ENCODE assay signal across 9 mouse cellular contexts in genomic region chr7:31172238-31172637, GRCm38 (mm10). TPM values are rescaled to one million over a fixed set of nuclear protein-coding genes. Genes with fewer than 3 reads are reported as not detected.
DNase-seq lines count a peak whose midpoint lies in the region; ATAC-seq and TF ChIP-seq lines count a peak whose summit lies in the region.
"Had no signal": no experiment of that assay in that cellular context is flagged by ENCODE, and none has a peak within 500 bp of the region (broad histone marks: within the 10 kb centered on the region; RNA-seq: fewer than 3 reads in every experiment).

No protein-coding gene starts in this region.

- WGBS in kidney, embryonic 15.5 days = 16% methylated on average over 2 of the region's 2 CpGs
- WGBS in bone marrow, adult 2 months = 10% methylated on average over 2 of the region's 2 CpGs
- 26% methylated on average over 2 of the region's 2 CpGs for WGBS in midbrain, embryonic 15.5 days

- 0 out of 2 replicates have a peak, but pooled peaks cover 4% of the 10 kb centered on the region for H3K4me1 ChIP-seq in kidney, embryonic 15.5 days
- peaks cover 3% of the 10 kb centered on the region; the same call in 1 of the 2 replicates for H3K4me1 ChIP-seq in bone marrow, adult 2 months (ENCODE audit: control insufficient read depth, insufficient read depth, low read length)
- no peaks in the 10 kb centered on the region for H3K4me1 ChIP-seq in midbrain, embryonic 15.5 days
- H3K4me1 ChIP-seq: stomach, embryonic 15.5 days had no signal

- H3K27me3 ChIP-seq in kidney, embryonic 15.5 days = peaks cover under 1% of the 10 kb centered on the region; the same call in 1 of the 2 replicates
- no peaks in the 10 kb centered on the region for H3K27me3 ChIP-seq in midbrain, embryonic 15.5 days (replicated peaks)
- H3K27me3 ChIP-seq: stomach, embryonic 15.5 days had no signal

- no peak overlapping the region for H3K4me3 ChIP-seq in kidney, embryonic 15.5 days (replicated peaks)
- no peak overlapping the region for H3K4me3 ChIP-seq in bone marrow, adult 2 months (replicated peaks; ENCODE audit: control insufficient read depth, low read depth, low read length)
- no peak overlapping the region for H3K4me3 ChIP-seq in midbrain, embryonic 15.5 days
- H3K4me3 ChIP-seq: stomach, embryonic 15.5 days had no signal

- TF ChIP-seq CTCF in bone marrow, adult 2 months (IDR thresholded peaks at IDR 0.05; ENCODE audit: control insufficient read depth, insufficient read depth, low read length) = peak; percentile 78

- H3K9ac ChIP-seq in kidney, embryonic 15.5 days = no peak overlapping the region
- H3K9ac ChIP-seq in midbrain, embryonic 15.5 days = no peak overlapping the region
- H3K9ac ChIP-seq: stomach, embryonic 15.5 days had no signal

- no peak for ATAC-seq in kidney, embryonic 15.5 days (replicated peaks; ENCODE audit: low FRiP score)
- ATAC-seq in midbrain, embryonic 15.5 days (replicated peaks) = no peak

- TF ChIP-seq POLR2A in bone marrow, adult 2 months (IDR thresholded peaks at IDR 0.05; ENCODE audit: borderline replicate concordance, control insufficient read depth, low read depth, low read length) = no peak

- DNase-seq in kidney, adult 18-20 months = peak; percentile 36
- peak; percentile 68 for DNase-seq in ES-CJ7 (ENCODE audit: low read depth, low spot score)
- peak; percentile 64 for DNase-seq in kidney, postnatal 10 days
- DNase-seq in retina, embryonic 14.5 days (ENCODE audit: low spot score) = peak; percentile 61
- DNase-seq in layer of hippocampus, postnatal 36 days = no peak

- H3K9me3 ChIP-seq in kidney, embryonic 15.5 days (replicated peaks) = no peaks in the 10 kb centered on the region
- H3K9me3 ChIP-seq in midbrain, embryonic 15.5 days = no peaks in the 10 kb centered on the region
- H3K9me3 ChIP-seq: stomach, embryonic 15.5 days had no signal

- H3K36me3 ChIP-seq in kidney, embryonic 15.5 days = no peaks in the 10 kb centered on the region
- no peaks in the 10 kb centered on the region for H3K36me3 ChIP-seq in midbrain, embryonic 15.5 days (replicated peaks)
- H3K36me3 ChIP-seq: stomach, embryonic 15.5 days had no signal

- H3K27ac ChIP-seq in kidney, embryonic 15.5 days = no peak overlapping the region
- no peak overlapping the region for H3K27ac ChIP-seq in bone marrow, adult 2 months (ENCODE audit: control insufficient read depth, insufficient read depth, low read depth, low read length, poor library complexity)
- H3K27ac ChIP-seq in midbrain, embryonic 15.5 days = no peak overlapping the region
- H3K27ac ChIP-seq: stomach, embryonic 15.5 days had no signal

- no peak overlapping the region for H3K4me2 ChIP-seq in kidney, embryonic 15.5 days
- no peak overlapping the region for H3K4me2 ChIP-seq in midbrain, embryonic 15.5 days
- H3K4me2 ChIP-seq: stomach, embryonic 15.5 days had no signal

RNA-seq across cellular contexts. Expression of gene Gramd1a, which starts 16.5 kb away (rescaled TPM):
- 60.6 and 69.5 TPM in 2 replicates for polyA plus RNA-seq in kidney, embryonic 15.5 days (2015; fragmentation: Nextera tagmentation; extraction: Ambion mirVana)
- 73.7 and 144 TPM in 2 replicates for polyA plus RNA-seq in bone marrow, adult 2 months (2011; ENCODE audit: insufficient read depth, insufficient read length, low replicate concordance, missing spikeins)
- total RNA-seq in layer of hippocampus, postnatal 36 days (2021) = 100 to 1,000 TPM; 111 to 118 TPM
- 262 and 274 TPM in 2 replicates for polyA plus RNA-seq in midbrain, embryonic 15.5 days (2015; fragmentation: Nextera tagmentation; extraction: Ambion mirVana)

RNA-seq across cellular contexts. Expression of gene Scn1b, which starts 45.4 kb away (rescaled TPM):
- polyA plus RNA-seq in kidney, embryonic 15.5 days (2015; fragmentation: Nextera tagmentation; extraction: Ambion mirVana) = 1.4 and 2.0 TPM in 2 replicates
- 4.3 and 6.2 TPM in 2 replicates for polyA plus RNA-seq in bone marrow, adult 2 months (2011; ENCODE audit: insufficient read depth, insufficient read length, low replicate concordance, missing spikeins)
- total RNA-seq in layer of hippocampus, postnatal 36 days (2021) = 100 to 1,000 TPM; 548 to 620 TPM
- 9.2 and 9.9 TPM in 2 replicates for polyA plus RNA-seq in midbrain, embryonic 15.5 days (2015; fragmentation: Nextera tagmentation; extraction: Ambion mirVana)

RNA-seq across cellular contexts. Expression of gene Hpn, which starts 57.1 kb away (rescaled TPM):
- 40.6 and 45.0 TPM in 2 replicates for polyA plus RNA-seq in kidney, embryonic 15.5 days (2015; fragmentation: Nextera tagmentation; extraction: Ambion mirVana)
- polyA plus RNA-seq in bone marrow, adult 2 months (2011; ENCODE audit: insufficient read depth, insufficient read length, low replicate concordance, missing spikeins) = 38.2 and 59.6 TPM in 2 replicates
- 1 to 10 TPM; 4.6 to 6.8 TPM for total RNA-seq in layer of hippocampus, postnatal 36 days (2021)
- polyA plus RNA-seq in midbrain, embryonic 15.5 days (2015; fragmentation: Nextera tagmentation; extraction: Ambion mirVana) = 0.47 and 0.80 TPM in 2 replicates

Comparison
In these comparisons a context has a peak if more than half of its experiments do, and no peak if none do; other contexts are left out.
1. DNase-seq: peak in kidney, adult 18-20 months (single experiment), ES-CJ7 (single experiment), kidney, postnatal 10 days (single experiment) and retina, embryonic 14.5 days (single experiment); none in layer of hippocampus, postnatal 36 days (0 of 2).
2. RNA of gene Hpn, which starts 57.1 kb away (polyA plus RNA-seq): 38.2 to 59.6 TPM in bone marrow, adult 2 months and 40.6 to 45.0 TPM in kidney, embryonic 15.5 days; 0.47 to 0.80 TPM in midbrain, embryonic 15.5 days; every median in the first group is over 10 times any median in the second.